Mouse (Mus musculus): ENCODE results near the gene Abtb2.

The Abtb2 gene

DNA sequence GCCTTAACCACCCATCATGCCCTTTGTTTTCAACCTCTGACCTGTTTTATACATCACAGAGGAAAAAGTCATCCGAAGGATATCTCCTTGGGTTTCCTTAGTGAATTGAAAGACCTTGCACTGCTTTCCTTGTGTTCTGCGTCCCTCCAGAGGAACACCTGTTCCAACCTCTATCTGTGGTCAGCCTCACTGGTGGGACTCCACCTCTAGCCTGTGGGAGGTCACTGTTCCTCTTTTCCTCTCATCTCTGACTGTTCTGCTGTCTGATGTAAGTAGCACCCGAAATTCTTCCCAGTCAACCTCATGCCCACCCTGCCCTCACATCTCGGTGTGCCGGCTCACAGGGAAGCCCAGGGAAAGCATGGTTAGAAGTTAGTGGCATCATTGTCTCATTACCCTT lies 48.9 kb downstream of the Abtb2 start:
- DNase-seq (ENCODE audit: low spot score in 2 of 2) = no peak

- no peak for DNase-seq (ENCODE audit: low spot score in 2 of 2)
These were observed 52.3 kb downstream of the Abtb2 start for GRCm38 (mm10) chr2:103618407-103618806.

GRCm38 (mm10) chr2:103622950-103623349 lies 56.8 kb downstream of the Abtb2 start:
- no peak for DNase-seq (ENCODE audit: low spot score in 2 of 2)

- peak in 1 of 2 experiments; percentile 54 for DNase-seq (ENCODE audit: low spot score in 2 of 2)
These were observed 59.3 kb downstream of the Abtb2 start for GRCm38 (mm10) chr2:103625349-103625932.

GRCm38 (mm10) chr2:103627101-103627500 lies 61.0 kb downstream of the Abtb2 start:
- DNase-seq (ENCODE audit: low spot score in 2 of 2) = no peak

DNA sequence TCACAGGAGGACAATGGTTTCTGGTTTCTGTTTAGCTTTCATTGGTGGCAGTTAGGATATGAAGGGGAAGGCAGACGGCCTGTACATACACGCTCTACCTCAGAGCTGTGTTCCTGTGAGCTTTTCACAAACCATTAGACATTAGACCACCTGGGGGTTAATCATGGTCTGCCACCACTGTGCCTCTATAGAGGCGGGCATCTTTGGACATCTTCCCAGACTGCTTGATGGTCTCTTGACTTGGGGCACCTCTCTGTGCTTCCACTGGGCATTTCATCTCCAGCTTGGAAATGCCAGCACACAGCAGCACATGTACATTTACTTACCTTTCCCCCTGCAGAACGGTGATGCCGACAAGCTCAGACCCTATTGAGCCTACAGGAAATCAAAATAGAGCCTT lies 63.8 kb downstream of the Abtb2 start:
- DNase-seq (ENCODE audit: low spot score in 2 of 2) = no peak

DNA sequence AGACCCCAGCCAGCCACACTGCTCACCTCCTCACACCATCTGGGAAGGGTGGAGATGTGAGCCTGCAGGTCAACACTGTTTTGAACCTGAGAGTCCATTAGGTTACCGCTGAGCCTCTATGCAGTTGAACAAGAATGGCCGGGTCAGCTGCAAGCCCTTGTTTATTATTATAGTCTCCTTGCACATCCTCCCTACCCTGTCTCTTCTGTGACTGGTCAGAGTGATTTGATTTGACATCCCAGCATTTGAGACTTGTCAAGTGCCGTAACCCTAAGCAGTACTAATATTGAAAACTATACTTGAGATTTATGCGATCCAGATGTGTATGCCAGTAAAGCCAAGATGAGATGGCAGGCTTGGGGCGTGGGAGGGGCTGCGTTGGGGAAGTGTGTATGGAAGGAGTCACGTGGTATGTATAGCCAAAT lies 65.2 kb downstream of the Abtb2 start:
- DNase-seq (ENCODE audit: low spot score in 2 of 2) = no peak

- no peak for DNase-seq (ENCODE audit: low spot score in 2 of 2)
These were observed 66.2 kb downstream of the Abtb2 start for GRCm38 (mm10) chr2:103632136-103632925.

- DNase-seq (ENCODE audit: low spot score in 2 of 2) = no peak
These were observed 66.8 kb downstream of the Abtb2 start for GRCm38 (mm10) chr2:103632926-103633250.

GRCm38 (mm10) chr2:103635731-103636487 lies 69.8 kb downstream of the Abtb2 start:
- DNase-seq (ENCODE audit: low spot score in 2 of 2) = no peak

DNA sequence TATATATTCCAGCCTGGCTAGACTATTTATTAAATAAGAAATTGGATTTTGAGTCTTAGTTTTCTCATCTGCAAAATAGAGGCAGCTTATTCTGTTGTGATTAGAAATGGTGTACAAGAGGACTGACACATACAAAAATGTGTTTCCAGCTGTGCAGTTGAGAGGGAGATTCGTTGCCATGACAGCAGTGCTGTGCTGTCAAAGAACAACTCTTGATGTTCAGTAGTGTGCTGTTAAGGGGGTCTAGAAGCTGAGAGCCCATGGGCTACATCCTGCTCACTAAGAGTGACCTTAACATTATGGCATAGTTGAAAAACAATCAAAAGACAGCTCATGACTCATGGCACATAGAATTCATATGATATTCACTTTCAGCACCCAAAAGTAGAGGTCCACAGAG lies 71.3 kb downstream of the Abtb2 start:
- DNase-seq (ENCODE audit: low spot score in 2 of 2) = no peak

DNA sequence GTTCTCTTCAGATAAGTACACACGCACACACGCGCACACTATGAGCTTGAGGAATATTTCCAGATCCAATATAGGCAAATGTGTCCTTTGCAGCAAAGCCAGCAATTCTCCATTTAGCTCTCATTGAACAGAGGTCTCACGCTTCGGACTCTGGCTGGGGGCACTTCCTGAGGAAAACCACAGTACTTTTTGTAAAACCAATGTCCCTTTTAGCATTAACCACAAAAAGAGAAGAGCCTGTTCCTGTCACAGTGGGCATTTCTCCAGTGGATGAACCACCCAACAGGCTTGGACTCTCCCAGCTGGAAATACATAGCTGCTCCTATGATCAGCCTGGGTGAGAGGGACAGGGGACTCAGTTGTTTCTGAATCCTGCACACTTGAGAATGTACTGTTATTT lies 71.8 kb downstream of the Abtb2 start:
- no peak for DNase-seq (ENCODE audit: low spot score in 2 of 2)

DNA sequence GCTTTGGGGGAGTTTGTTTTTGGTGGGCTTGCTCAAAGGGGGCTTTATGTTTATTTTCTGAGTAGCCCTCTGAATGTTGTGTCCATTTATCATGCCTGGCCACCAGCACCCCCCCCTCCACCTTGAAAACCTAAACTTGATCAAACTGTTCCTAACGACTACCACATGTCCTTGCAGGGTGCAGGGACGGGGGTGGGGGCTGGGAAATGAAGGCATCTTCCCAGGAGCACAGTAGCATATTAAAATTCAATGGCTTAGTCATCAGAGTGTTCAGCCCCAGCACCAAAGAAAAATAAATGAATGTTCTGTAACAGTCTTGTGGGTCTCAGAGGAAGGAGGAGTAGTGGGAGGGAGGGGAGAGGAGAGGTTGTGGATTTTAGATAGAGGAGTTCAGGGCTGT lies 73.6 kb downstream of the Abtb2 start:
- DNase-seq (ENCODE audit: low spot score in 2 of 2) = no peak

- no peak for DNase-seq (ENCODE audit: low spot score in 2 of 2)
These were observed 74.8 kb downstream of the Abtb2 start for GRCm38 (mm10) chr2:103640861-103641260.

DNA sequence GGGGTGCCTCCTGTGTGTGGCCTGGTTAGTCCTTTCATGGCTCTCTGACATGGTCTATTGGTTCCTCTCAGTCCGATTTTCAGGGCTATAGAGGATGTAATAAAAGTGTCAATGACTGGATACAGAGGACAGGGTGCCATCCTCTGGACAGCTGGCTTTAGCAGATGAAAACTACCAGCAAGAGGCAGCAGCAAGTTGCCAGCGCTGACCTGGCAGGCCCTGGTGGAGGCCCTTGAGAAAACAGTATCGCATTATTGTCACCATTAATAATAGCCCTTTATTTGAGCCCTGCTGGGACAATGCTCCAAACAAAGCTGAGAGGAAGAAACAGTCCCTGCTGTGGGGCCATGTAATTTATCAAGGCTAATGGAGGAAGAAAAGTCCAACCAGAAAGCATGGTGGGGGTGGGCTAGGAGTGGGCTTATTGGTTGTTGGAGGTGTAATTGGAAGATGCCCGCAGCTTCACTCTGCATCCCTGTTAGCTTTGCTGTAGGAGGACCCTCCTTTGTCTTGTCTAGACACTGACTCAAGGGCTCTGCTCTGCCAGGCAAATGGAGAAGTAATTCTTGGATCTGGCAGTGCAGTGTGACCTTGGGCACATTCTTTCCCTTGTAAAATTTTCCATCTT lies 77.6 kb downstream of the Abtb2 start:
- no peak for DNase-seq (ENCODE audit: low spot score in 2 of 2)

- no peak for DNase-seq (ENCODE audit: low spot score in 2 of 2)
These were observed 78.3 kb downstream of the Abtb2 start for GRCm38 (mm10) chr2:103644418-103644817.

DNA sequence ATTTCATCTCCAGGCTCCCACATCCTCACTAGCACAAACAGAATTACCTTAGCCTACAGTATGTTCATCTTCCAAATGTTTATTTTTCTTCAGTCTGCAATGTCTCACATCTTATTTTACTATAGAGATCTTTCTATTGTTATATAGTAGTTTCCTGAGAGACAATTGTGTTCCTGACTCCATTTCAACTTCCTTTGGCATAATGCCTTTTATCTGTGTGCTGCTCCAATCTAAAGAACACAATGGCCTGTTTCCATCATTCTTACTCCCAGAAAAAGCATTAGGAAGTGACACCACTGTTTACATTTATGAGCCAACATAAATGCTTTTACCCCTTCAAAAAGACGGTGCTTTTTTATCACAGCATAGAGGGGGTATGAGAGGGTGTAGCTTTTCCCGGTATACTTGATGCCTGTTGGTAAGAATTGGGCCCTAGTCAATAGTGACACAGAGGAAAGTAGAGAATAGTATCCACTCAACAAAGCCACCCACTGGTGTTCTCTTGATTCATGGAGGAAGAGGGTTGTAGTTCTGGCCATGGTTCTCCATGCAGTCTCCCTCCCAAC lies 84.3 kb downstream of the Abtb2 start:
- no peak for DNase-seq (ENCODE audit: low spot score in 2 of 2)

DNA sequence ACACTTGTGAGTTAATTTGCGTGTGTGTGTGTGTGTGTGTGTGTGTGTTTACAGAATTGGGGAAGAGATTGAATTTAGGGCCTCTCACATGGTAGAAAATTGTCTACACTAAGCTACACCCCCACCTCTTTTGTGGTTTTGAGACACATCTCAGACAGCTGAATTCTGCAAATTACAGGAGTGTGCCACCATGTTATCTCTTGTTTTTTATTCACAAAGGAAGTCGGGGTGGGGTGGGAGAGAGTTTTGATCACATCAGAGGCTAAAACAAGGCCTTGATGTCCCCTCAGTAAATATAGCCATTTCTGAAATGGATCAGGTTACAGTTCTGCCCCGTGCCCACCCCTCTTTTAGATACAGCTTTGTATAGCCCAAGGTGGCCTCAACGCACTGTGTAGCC lies 86.0 kb downstream of the Abtb2 start:
- no peak for DNase-seq (ENCODE audit: low spot score in 2 of 2)

DNA sequence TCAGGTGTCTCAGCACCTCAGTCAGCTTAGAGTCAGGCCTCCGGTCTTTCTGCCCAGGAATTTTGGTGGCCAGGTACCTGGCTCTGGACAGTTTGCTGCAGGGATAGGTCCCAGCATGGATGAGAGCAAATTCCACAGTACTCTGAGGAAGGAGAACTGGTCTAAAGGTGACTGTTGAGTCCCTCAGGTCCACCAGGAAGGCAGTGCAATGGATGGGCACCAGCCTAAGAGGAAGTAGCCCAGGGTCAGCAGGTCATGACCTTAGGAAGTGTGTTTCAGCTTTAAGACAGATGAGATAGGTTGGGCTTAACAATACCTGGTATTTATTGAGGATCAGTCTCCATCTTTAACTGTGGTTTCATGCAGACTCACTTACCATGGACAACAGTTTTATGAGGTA lies 88.9 kb downstream of the Abtb2 start:
- DNase-seq (ENCODE audit: low spot score in 2 of 2) = no peak

GRCm38 (mm10) chr2:103656028-103656427 lies 89.9 kb downstream of the Abtb2 start:
- DNase-seq (ENCODE audit: low spot score in 2 of 2) = no peak

GRCm38 (mm10) chr2:103659167-103659566 lies 93.1 kb downstream of the Abtb2 start:
- DNase-seq (ENCODE audit: low spot score in 2 of 2) = no peak

All from cerebellum, postnatal 4 days (tissue).